Mouse (Mus musculus) C2C12 (cell line): Measurements from ENCODE around the gene Pon2. TPM values are rescaled to one million over a fixed set of nuclear protein-coding genes. Genes with fewer than 3 reads are reported as not detected.

ENCODE experiments used
- H3K27me3 ChIP-seq: one replicate; pipeline ENCODE4 v1.6.1; 2011; ENCODE audit not compliant: control insufficient read depth, insufficient read depth, insufficient read length
- H3K36me3 ChIP-seq: one replicate; pipeline ENCODE4 v1.6.1; 2011; ENCODE audit not compliant: control insufficient read depth, insufficient read depth
- H3K4me3 ChIP-seq: one replicate; pipeline ENCODE4 v1.5.1; 2011; ENCODE audit warnings: mild to moderate bottlenecking, control low read depth; ENCODE audit not compliant: poor library complexity, insufficient read depth, severe bottlenecking
- H3K79me2 ChIP-seq: one replicate; pipeline ENCODE4 v1.6.1; 2011; ENCODE audit not compliant: control insufficient read depth, insufficient read depth
- H3K79me3 ChIP-seq: one replicate; pipeline ENCODE4 v1.6.1; 2011; ENCODE audit warnings: low read depth, control low read depth
- H3ac ChIP-seq: one replicate; pipeline ENCODE3; 2011; ENCODE audit warnings: low read depth; ENCODE audit not compliant: control insufficient read depth, insufficient read length
- CEBPB ChIP-seq: IDR thresholded peaks from one replicate; pipeline ENCODE4 v1.6.1; 2011; ENCODE audit warnings: low read depth, mild to moderate bottlenecking, control low read depth, moderate library complexity
- CTCF ChIP-seq: IDR thresholded peaks from one replicate; pipeline ENCODE4 v1.5.1; 2011; ENCODE audit not compliant: control insufficient read depth, insufficient read depth, insufficient read length
- FOSL1 ChIP-seq: IDR thresholded peaks from one replicate; pipeline ENCODE4 v1.8.0; 2011; ENCODE audit warnings: mild to moderate bottlenecking, low read length; ENCODE audit not compliant: poor library complexity, insufficient read depth, severe bottlenecking
- MAX ChIP-seq: IDR thresholded peaks from one replicate; pipeline ENCODE4 v1.6.1; 2011; ENCODE audit warnings: mild to moderate bottlenecking, control low read depth
- MYOD1 ChIP-seq: IDR thresholded peaks from one replicate; pipeline ENCODE4 v1.6.1; 2011; ENCODE audit warnings: low read depth; ENCODE audit not compliant: control insufficient read depth, insufficient read length
- MYOG ChIP-seq: IDR thresholded peaks from one replicate; pipeline ENCODE4 v1.6.1; 2011; ENCODE audit not compliant: control insufficient read depth, insufficient read length; ENCODE audit errors: extremely low read depth
- USF1 ChIP-seq: IDR thresholded peaks from one replicate; pipeline ENCODE4 v1.6.1; 2011; ENCODE audit warnings: low read depth, mild to moderate bottlenecking, control low read depth, moderate library complexity
- polyA plus RNA-seq: library from polyadenylated mRNA; unstranded; fragments of >200 nt; fragmentation: generic; extraction: Trizol; gene quantifications from one replicate; pipeline ENCODE4 v1.2.1, GENCODE M21; 2012; ENCODE audit warnings: missing spikeins

Gene Pon2
- polyA plus RNA-seq, 1 experiment = 8.4 TPM

- TF ChIP-seq CTCF (no peak), MYOG (no peak), USF1 (no peak), FOSL1 (no peak), MAX (no peak), MYOD1 (no peak), CEBPB (no peak)
- no peaks in the 10 kb centered on the region for H3K36me3 ChIP-seq
- H3K79me3 ChIP-seq = no peaks in the 10 kb centered on the region
- no peak overlapping the region for H3K4me3 ChIP-seq
- no peak overlapping the region for H3ac ChIP-seq
- H3K27me3 ChIP-seq = no peaks in the 10 kb centered on the region
- no peaks in the 10 kb centered on the region for H3K79me2 ChIP-seq
These were observed 34.8 kb downstream of the Pon2 start for GRCm38 (mm10) chr6:5263250-5263999.

GRCm38 (mm10) chr6:5262322-5263249, 35.7 kb downstream of the Pon2 start:
- no peak overlapping the region for H3K4me3 ChIP-seq
- no peaks in the 10 kb centered on the region for H3K36me3 ChIP-seq
- no peak for TF ChIP-seq MYOD1
- TF ChIP-seq CEBPB = no peak
- H3K79me3 ChIP-seq = no peaks in the 10 kb centered on the region
- H3K79me2 ChIP-seq = no peaks in the 10 kb centered on the region
- no peak overlapping the region for H3ac ChIP-seq
- no peaks in the 10 kb centered on the region for H3K27me3 ChIP-seq

DNA sequence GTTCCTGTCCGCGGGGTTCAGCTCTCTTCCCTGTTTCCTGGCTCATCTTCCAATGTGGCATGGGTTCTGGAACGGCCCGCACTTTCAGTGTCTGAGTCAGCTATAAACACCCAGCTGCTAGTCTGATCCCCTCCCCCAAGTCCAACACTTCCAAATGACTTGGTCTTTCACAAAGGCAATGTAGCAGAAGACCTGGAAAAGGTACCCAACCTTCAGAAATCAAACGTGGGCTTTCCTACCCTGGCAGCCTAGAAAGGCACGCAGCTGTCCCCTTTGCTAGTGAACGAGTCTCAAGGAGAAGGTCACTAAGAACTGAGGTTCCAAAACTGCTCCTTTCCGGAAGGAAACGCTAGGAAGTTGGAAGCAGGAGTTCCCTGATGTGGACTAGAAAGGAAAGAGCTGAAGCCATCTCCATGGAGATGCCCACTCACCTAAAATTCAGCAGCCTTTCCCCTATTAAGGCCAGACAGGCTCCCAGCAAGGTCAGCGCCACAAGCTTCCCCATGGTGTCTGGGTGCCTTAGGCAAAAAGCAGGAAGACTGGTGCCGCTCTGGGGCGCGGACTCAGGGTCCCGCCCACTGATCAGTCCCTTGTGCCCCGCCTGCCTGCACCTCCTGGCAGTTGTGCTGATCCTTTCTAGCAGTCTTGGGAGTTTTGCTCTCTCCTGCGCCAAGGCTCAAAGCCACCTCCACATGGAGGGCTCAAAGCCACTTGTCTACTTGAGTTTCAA, 42.4 kb downstream of the Pon2 start, which contains the start of gene Pon3:
Pon3 (minus strand) TSS at position 565 of the 730 bp plus-strand sequence.
- H3ac ChIP-seq = no peak within 1 kb of the TSS
- no peak for TF ChIP-seq MYOG
- no peak for TF ChIP-seq MYOD1
- no peak for TF ChIP-seq USF1
- no peak for TF ChIP-seq FOSL1
- no peak for TF ChIP-seq CEBPB
- TF ChIP-seq MAX = no peak
- no peak for TF ChIP-seq CTCF
- H3K27me3 ChIP-seq = no peaks in the 10 kb centered on the region
- no peaks in the 10 kb centered on the region for H3K36me3 ChIP-seq
- no peaks in the 10 kb centered on the region for H3K79me2 ChIP-seq
- no peak within 1 kb of the TSS for H3K4me3 ChIP-seq
- H3K79me3 ChIP-seq = no peaks in the 10 kb centered on the region

- Histone ChIP-seq H3ac (no peak overlapping the region), H3K27me3 (no peaks in the 10 kb centered on the region), H3K79me3 (no peaks in the 10 kb centered on the region), H3K79me2 (no peaks in the 10 kb centered on the region), H3K4me3 (no peak overlapping the region), H3K36me3 (no peaks in the 10 kb centered on the region)
- TF ChIP-seq MYOG = no peak
- TF ChIP-seq CEBPB = no peak
- TF ChIP-seq MYOD1 = no peak
- TF ChIP-seq USF1 = no peak
- TF ChIP-seq CTCF = no peak
- no peak for TF ChIP-seq MAX
- no peak for TF ChIP-seq FOSL1
These were observed 43.0 kb downstream of the Pon2 start for GRCm38 (mm10) chr6:5255291-5255690.

DNA sequence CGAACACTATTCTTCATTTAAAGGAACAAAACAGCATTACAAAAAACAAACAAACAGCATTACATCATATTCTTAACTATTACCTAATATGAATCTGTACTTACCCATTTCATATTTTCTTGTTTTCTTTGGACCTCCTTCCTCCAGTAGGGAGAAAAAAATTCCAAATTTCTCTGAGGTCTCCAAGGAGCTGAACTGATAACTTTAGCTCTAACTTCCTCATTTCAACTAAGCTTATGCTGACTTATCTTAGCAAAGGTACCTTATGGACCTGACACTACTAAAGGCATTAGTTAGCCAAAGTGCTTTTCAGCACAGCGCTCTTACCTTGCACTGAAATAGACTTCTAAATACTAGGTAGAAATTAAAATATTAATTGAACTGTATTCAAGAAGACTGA, 43.4 kb downstream of the Pon2 start:
- H3ac ChIP-seq = no peak overlapping the region
- no peak overlapping the region for H3K4me3 ChIP-seq
- H3K79me2 ChIP-seq = no peaks in the 10 kb centered on the region
- TF ChIP-seq USF1 (no peak), FOSL1 (no peak), CTCF (no peak), CEBPB (no peak), MYOG (no peak), MYOD1 (no peak), MAX (no peak)
- no peaks in the 10 kb centered on the region for H3K27me3 ChIP-seq
- H3K36me3 ChIP-seq = no peaks in the 10 kb centered on the region
- no peaks in the 10 kb centered on the region for H3K79me3 ChIP-seq
